Mouse (Mus musculus): ENCODE data around the gene Tmem132b. TPM values are rescaled to one million over a fixed set of nuclear protein-coding genes. Genes with fewer than 3 reads are reported as not detected.

Gene Tmem132b
- polyA plus RNA-seq, 1 experiment: 0.01 TPM

DNA sequence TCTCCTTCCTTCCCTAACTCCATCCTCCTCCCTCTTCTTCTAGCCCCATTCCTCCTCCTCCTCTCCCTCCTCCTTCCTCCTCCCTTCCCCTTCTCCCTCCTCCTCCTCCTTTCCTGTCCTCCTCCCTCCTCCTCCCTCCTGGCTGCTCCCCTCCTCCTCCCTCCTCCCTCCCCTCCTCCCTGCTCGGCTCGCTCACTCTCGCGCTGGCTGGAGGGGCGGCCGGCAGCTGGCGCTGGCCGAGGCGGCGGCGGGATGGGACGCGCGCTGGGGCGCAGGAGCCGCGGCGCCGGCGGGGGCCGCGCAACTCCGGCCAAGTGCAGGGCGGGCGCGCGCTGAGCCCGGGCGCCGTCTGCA lies 594 bp downstream of the Tmem132b start:
- no peak overlapping the region for H3K4me3 ChIP-seq
- peaks cover 58% of the 10 kb centered on the region for H3K27me3 ChIP-seq (ENCODE audit: control insufficient read depth, insufficient read depth, insufficient read length)
- no peak overlapping the region for H3ac ChIP-seq (ENCODE audit: control insufficient read depth, insufficient read length)
- TF ChIP-seq MYOD1 (IDR thresholded peaks at IDR 0.05; ENCODE audit: control insufficient read depth in 1 of 3, insufficient read length in 2 of 3, low read depth in 2 of 3): peak in 1 of 3 experiments; percentile 8
- TF ChIP-seq CEBPB (IDR thresholded peaks at IDR 0.05; ENCODE audit: insufficient read depth, poor library complexity, severe bottlenecking): no peak
- H3K4me2 ChIP-seq (ENCODE audit: low read depth): peak overlapping the region; percentile 57
- no peaks in the 10 kb centered on the region for H3K79me2 ChIP-seq (ENCODE audit: control insufficient read depth, insufficient read depth)
- H3K36me3 ChIP-seq (ENCODE audit: control insufficient read depth, insufficient read depth): no peaks in the 10 kb centered on the region

DNA sequence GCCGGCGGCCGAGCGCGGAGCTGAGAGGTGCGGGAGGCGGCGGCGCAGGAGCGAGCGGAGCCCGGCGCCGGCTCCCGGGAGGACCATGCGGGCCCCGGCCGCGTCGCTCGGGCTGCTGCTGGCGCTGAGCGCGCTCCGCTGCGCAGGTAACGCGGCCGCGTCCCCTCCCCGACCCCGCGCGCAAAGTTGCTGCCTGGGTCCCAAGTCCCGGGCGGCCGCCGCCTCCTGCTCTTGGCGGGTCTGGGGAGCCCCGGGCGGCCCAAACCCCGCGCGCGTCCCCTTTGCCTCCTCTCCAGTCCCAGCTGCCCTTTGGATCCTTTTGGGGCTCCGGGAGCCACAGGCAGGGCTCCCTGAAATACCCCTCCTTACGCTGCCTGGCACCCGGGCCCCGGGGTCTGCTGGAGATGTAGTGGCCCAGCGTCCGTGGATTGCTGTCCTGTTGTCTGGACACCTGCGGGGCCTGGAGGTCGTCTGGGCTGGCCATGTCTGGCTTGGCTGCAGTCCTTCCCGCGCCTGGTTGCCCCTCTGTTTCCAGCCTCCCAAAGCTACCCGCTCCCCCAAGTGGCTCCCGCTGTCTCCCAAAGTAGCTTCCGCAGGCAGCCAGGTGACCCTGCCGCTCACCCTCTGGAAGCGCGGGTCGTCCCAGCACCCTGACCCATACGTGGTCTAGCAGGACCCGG lies 1.1 kb downstream of the Tmem132b start:
- Histone ChIP-seq H3ac (ENCODE audit: control insufficient read depth, insufficient read length) (no peak overlapping the region), H3K79me2 (ENCODE audit: control insufficient read depth, insufficient read depth) (no peaks in the 10 kb centered on the region), H3K36me3 (ENCODE audit: control insufficient read depth, insufficient read depth) (no peaks in the 10 kb centered on the region), H3K27me3 (ENCODE audit: control insufficient read depth, insufficient read depth, insufficient read length) (peaks cover 63% of the 10 kb centered on the region), H3K4me3 (no peak overlapping the region), H3K4me2 (ENCODE audit: low read depth) (peak overlapping the region; percentile 57)
- TF ChIP-seq POLR2AphosphoS2 (IDR thresholded peaks at IDR 0.05; ENCODE audit: insufficient read length, low read depth) (no peak), REST (IDR thresholded peaks at IDR 0.05; ENCODE audit: insufficient read depth, insufficient read length) (no peak), SRF (IDR thresholded peaks at IDR 0.05; ENCODE audit: control insufficient read depth, insufficient read length, low read depth) (no peak), TCF12 (IDR thresholded peaks at IDR 0.05; ENCODE audit: insufficient read depth, poor library complexity, severe bottlenecking) (no peak)

DNA sequence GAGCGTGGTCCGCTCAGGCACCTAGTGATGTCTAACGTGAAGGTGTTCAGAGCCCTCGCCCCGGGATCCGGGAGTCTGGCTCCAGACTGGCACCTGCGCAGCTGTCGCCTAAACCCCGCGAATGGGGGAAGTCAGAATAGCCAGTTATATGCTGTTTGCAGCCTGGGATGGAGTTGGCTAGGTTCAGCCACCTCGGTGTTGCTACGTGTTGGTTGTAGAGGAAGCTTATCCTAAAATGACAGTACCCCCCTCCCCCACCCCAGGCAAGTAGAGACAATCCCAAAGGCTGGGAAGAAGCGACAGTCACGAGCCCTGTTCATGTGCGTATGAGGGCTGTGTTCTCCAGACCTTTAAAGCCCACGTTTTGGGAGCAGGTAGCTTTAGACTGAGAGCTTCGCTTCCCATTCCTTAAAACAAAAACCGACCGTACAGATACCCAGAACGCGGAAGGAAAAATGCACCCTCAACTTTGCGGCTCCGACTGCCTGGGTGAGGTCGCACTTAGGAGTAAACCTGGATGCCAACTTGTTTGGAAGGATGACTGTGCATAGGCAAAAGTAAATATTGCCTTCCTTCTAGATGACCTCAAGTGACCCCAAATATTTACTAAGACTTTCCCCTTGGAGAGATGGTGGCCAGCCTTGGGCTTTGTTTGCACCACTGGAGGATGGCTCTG lies 1.8 kb downstream of the Tmem132b start:
- Histone ChIP-seq H3K36me3 (ENCODE audit: control insufficient read depth, insufficient read depth) (no peaks in the 10 kb centered on the region), H3ac (ENCODE audit: control insufficient read depth, insufficient read length) (no peak overlapping the region), H3K4me3 (no peak overlapping the region), H3K27me3 (ENCODE audit: control insufficient read depth, insufficient read depth, insufficient read length) (peaks cover 65% of the 10 kb centered on the region), H3K4me2 (ENCODE audit: low read depth) (no peak overlapping the region), H3K79me2 (ENCODE audit: control insufficient read depth, insufficient read depth) (no peaks in the 10 kb centered on the region)
- no peak for TF ChIP-seq REST (IDR thresholded peaks at IDR 0.05; ENCODE audit: insufficient read depth, insufficient read length)
- no peak for TF ChIP-seq MYOG (IDR thresholded peaks at IDR 0.05; ENCODE audit: control insufficient read depth in 1 of 3, insufficient read depth in 1 of 3, insufficient read length in 2 of 3, low read depth in 2 of 3)
- TF ChIP-seq POLR2A (IDR thresholded peaks at IDR 0.05; ENCODE audit: insufficient read length, low read depth): no peak

DNA sequence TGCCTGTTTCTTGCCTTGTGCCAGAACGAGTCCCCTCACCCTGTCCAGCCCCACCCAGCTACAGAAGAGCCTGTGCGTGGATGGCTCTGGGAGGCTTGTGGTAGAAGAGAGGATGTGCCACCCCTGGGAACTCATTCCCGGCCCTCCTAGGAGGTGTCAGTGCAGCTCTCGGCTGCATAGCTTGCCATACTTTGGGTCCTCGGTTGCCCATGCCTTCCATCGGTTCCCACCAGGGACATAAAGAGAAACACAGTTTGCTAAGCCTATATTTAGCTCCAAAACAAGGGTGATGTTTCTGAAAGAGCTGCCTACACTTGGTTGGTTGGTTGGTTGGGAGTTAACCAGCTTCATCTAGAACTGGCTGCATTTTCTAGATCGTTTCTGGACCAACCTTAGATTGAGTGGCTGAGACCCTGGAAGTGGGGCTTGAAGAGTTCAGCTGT lies 2.6 kb downstream of the Tmem132b start:
- peaks cover 70% of the 10 kb centered on the region for H3K27me3 ChIP-seq (ENCODE audit: control insufficient read depth, insufficient read depth, insufficient read length)
- no peak overlapping the region for H3K4me3 ChIP-seq
- TF ChIP-seq POLR2A (IDR thresholded peaks at IDR 0.05; ENCODE audit: insufficient read length, low read depth) (no peak), MAX (IDR thresholded peaks at IDR 0.05; ENCODE audit: low read depth) (no peak), SRF (IDR thresholded peaks at IDR 0.05; ENCODE audit: control insufficient read depth, insufficient read length, low read depth) (no peak), TCF12 (IDR thresholded peaks at IDR 0.05; ENCODE audit: insufficient read depth, poor library complexity, severe bottlenecking) (no peak), CEBPB (IDR thresholded peaks at IDR 0.05; ENCODE audit: insufficient read depth, poor library complexity, severe bottlenecking) (no peak), MYOD1 (IDR thresholded peaks at IDR 0.05; ENCODE audit: control insufficient read depth in 1 of 3, insufficient read length in 2 of 3, low read depth in 2 of 3) (no peak), TCF3 (IDR thresholded peaks at IDR 0.05; ENCODE audit: insufficient read length, low read depth) (no peak), MYOG (IDR thresholded peaks at IDR 0.05; ENCODE audit: control insufficient read depth in 1 of 3, insufficient read depth in 1 of 3, insufficient read length in 2 of 3, low read depth in 2 of 3) (no peak), E2F4 (IDR thresholded peaks at IDR 0.05; ENCODE audit: insufficient read depth) (no peak)
- H3ac ChIP-seq (ENCODE audit: control insufficient read depth, insufficient read length): no peak overlapping the region
- no peaks in the 10 kb centered on the region for H3K79me2 ChIP-seq (ENCODE audit: control insufficient read depth, insufficient read depth)
- no peaks in the 10 kb centered on the region for H3K36me3 ChIP-seq (ENCODE audit: control insufficient read depth, insufficient read depth)
- H3K4me2 ChIP-seq (ENCODE audit: low read depth): no peak overlapping the region

DNA sequence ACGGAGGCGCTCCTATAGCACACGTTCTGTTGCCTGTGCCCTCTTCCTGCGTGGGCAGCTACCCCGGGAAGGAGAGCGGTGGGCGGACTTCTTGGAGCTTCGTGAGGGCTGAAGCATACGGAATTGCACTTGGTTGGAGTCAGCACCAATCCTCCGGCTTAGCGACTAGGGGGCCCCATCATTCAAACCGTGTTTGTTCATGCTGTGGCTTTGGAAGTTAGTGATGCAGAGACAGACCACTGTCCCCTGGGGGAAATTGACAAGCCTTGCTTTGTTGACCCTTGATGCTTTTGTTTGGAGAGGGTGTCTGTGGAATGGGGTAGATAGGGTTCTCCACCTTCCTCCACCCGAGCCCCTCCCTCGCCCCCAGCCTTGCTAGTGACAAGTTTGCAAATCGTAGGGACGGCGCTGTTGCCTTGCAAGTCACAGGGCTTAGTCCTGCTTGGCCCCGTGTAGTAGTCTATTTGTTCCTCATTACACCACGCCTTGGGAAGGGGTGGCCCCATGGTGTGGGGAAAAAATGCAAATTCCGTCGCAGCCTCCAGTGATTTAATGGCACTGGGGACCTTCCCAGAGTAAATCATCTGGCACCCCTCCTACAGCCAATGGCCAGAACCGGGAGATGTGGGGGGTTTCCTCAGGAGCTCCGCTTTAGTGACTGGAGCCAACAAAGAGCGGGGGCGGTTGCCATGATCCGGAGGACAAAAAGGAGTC lies 3.2 kb downstream of the Tmem132b start:
- Histone ChIP-seq H3K4me3 (no peak overlapping the region), H3K36me3 (ENCODE audit: control insufficient read depth, insufficient read depth) (no peaks in the 10 kb centered on the region), H3K27me3 (ENCODE audit: control insufficient read depth, insufficient read depth, insufficient read length) (peaks cover 70% of the 10 kb centered on the region), H3K79me2 (ENCODE audit: control insufficient read depth, insufficient read depth) (no peaks in the 10 kb centered on the region), H3ac (ENCODE audit: control insufficient read depth, insufficient read length) (no peak overlapping the region), H3K4me2 (ENCODE audit: low read depth) (no peak overlapping the region)
- TF ChIP-seq SRF (IDR thresholded peaks at IDR 0.05; ENCODE audit: control insufficient read depth, insufficient read length, low read depth): no peak
- no peak for TF ChIP-seq POLR2A (IDR thresholded peaks at IDR 0.05; ENCODE audit: insufficient read length, low read depth)
